Mouse (Mus musculus) T-helper 17 cell (primary cell): ENCODE measurements at regions not wholly inside any gene's neighbourhood (a gene's known extent, or its start where the extent isn't known, plus 50 kb on each side); places are given as distances from the start of the nearest gene placed in this dataset.

Experiments used
- in situ Hi-C, 2 experiments: fragments of 300-600 bp; cut with MboI, MseI; formaldehyde crosslinking; loops; 1 replicate in 1 of 2; 2 replicates in 1 of 2; pipeline ENCODE4 v1.15.1; 2025; ENCODE audit warnings: high pct_unique_total_duplicates in 2 of 2

DNA sequence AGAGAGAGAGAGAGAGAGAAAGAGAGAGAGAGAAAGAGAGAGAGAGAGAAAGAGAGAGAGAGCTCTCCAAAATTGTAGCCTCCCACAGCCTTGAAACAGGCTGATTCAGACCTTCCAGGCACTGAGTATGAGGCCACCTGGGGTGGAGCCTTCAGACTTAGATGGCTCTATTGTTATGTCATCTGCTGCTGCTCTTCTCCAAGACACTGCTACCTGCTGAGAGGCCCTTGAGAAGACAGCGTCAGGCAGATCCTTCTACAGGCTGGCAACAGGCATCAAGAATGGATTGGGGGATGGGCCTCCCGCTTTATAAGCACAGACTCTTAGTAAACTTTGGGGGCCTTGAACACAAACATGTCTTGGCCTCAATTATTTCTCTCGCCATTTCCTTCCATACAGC lies 1340.9 kb upstream of the Adgrl3 start:
- in situ Hi-C loops, result no loop called here

GRCm38 (mm10) chr5:79680321-79680720 lies 1339.6 kb upstream of the Adgrl3 start:
- in situ Hi-C loops, result no loop called here

GRCm38 (mm10) chr5:79706631-79707030 lies 1313.3 kb upstream of the Adgrl3 start:
- in situ Hi-C loops, result no loop called here

DNA sequence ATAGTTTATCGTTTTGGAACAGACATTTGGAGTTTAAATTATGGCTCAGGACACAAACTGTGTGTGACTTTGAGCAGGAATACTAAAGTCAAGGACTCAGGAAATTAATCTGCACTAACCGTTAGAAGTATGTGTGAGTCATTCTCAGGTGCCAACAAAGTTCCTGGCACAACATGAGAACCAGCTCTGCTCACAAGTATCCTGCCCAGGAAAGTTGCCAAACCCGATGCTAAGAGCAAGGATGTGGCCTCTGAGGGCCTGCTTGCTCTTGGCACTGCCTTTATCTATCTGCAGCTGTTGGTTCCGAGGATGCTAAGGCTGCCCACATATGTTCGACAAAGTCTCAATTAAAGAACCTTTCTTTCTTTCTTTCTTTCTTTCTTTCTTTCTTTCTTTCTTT lies 1285.1 kb upstream of the Adgrl3 start:
- in situ Hi-C loops, result no loop called here

DNA sequence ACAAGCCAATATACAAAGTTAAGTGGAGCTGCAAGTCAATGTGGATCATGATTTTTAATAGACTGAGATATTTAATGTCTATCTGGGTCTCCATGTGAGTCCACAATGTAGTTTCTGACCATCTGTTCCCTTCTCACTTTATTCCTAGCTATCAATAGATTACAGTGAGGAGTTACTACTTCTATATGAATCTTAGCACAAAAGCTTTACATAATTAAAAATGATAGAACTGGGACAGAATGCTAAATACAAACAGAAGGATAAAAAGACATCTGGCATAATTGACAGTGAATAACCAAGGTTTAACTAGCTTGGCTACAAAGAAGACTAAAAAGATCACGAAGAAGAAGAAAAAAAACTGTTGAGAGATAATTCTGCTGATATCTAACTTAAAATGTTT lies 1235.5 kb upstream of the Adgrl3 start:
- in situ Hi-C loops, result no loop called here

- in situ Hi-C loops, result loop anchor here (5.0 to 25.0 kb wide), 2 partner anchors 51 to 1186 kb away; partner anchors contain the start of gene Adgrl3 (in 1 of the 2)
Measured at GRCm38 (mm10) chr5:79826531-79826930, 1193.4 kb upstream of the Adgrl3 start.

DNA sequence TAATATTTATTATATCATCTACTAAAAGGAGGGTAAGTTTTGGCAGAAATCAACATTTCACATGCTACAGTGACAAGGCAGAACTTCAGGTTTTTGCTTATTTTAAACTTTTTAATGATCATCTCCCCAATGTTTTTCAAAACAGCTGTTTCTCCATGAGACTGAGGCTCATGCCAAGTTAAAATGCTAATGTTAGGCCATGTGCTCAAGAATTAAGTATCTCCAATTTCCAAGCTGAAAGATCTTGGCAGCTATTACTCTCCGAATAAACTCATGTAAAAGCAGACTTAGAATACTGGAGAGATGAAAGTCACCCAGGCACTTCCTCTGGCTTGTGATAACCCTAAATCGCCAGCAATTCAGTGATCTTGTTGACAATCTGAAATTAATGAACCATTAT lies 1173.5 kb upstream of the Adgrl3 start:
- in situ Hi-C loops, result loop anchor here in 1 of 2 experiments (25.0 kb wide), 1 partner anchor 1166 kb away; the partner anchor contains the start of gene Adgrl3

- in situ Hi-C loops, result no loop called here
Measured at GRCm38 (mm10) chr5:79855866-79856265, 1164.1 kb upstream of the Adgrl3 start.

- in situ Hi-C loops, result no loop called here
Measured at GRCm38 (mm10) chr5:79900713-79901112, 1119.2 kb upstream of the Adgrl3 start.

DNA sequence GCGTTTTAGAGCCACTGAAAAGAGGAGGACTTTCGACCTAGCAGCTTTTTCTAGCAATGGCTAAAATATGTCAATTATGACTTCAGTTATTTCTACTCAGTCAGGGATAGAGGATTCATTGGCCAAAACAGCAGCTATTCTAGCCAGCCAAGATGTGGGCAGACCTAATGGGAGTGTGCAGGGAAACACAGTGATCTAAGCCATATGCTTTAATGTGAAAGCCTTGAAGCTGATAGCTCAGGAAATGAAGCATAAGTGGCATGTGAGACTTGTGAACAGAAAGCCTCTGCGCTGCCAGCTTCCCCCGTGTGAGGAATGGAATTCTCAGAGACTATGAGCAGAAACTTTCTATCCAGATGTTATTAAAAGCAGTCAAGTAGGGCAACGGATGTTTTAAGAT lies 1114.6 kb upstream of the Adgrl3 start:
- in situ Hi-C loops, result no loop called here
